Mouse (Mus musculus) CH12.LX (cell line): ENCODE measurements around the gene Ly6c2. TPM values are rescaled to one million over a fixed set of nuclear protein-coding genes. Genes with fewer than 3 reads are reported as not detected.
"Not testable (repeated sequence)": the region's sequence is repeated elsewhere in the genome, so short reads cannot be mapped to it uniquely, and the experiment has no call there.

Source experiments
- DNase-seq: peaks from one replicate; pipeline ENCODE4 v3.0.0-alpha.2; 2013; ENCODE audit errors: extremely low read depth
- H3K27ac ChIP-seq: 2 replicates; pipeline ENCODE4 v1.5.1; 2012; ENCODE audit warnings: low read depth, mild to moderate bottlenecking, control low read depth, moderate library complexity; ENCODE audit not compliant: insufficient read depth
- H3K27me3 ChIP-seq: replicated peaks from 2 replicates; pipeline ENCODE3; 2012; ENCODE audit warnings: inconsistent platforms
- H3K36me3 ChIP-seq, 2 experiments: replicated peaks in 1 of 2; 2 replicates each; pipeline versions ENCODE3 to v1.6.1; 2012; ENCODE audit warnings: inconsistent platforms in 1 of 2, low read length in 1 of 2, mild to moderate bottlenecking in 1 of 2, mixed read lengths in 1 of 2, moderate library complexity in 1 of 2; ENCODE audit not compliant: control insufficient read depth in 1 of 2, insufficient read depth in 1 of 2
- H3K4me1 ChIP-seq, 2 experiments: 2 replicates each; pipeline ENCODE4 v1.6.1; 2012; ENCODE audit warnings: inconsistent platforms in 1 of 2, moderate library complexity in 1 of 2; ENCODE audit not compliant: insufficient read depth in 2 of 2, control insufficient read depth in 1 of 2
- H3K4me2 ChIP-seq: 2 replicates; pipeline ENCODE4 v1.6.1; 2012; ENCODE audit warnings: low read depth, mild to moderate bottlenecking, control low read depth; ENCODE audit not compliant: poor library complexity, insufficient read depth, severe bottlenecking
- H3K4me3 ChIP-seq, 3 experiments: fragments of 150-350 bp in 1 of 3; sonication (generic) in 1 of 3; replicated peaks in 1 of 3; 2 replicates each; pipeline versions ENCODE3 to v1.5.1; 2011 to 2012; ENCODE audit warnings: low read depth in 2 of 3, low read length in 2 of 3, mild to moderate bottlenecking in 2 of 3, moderate library complexity in 2 of 3, control low read depth in 1 of 3, improper control_type of control experiment in 1 of 3, inconsistent platforms in 1 of 3, mixed read lengths in 1 of 3; ENCODE audit not compliant: poor library complexity in 1 of 3
- H3K79me2 ChIP-seq: replicated peaks from 2 replicates; pipeline ENCODE4 v1.6.1; 2012; ENCODE audit warnings: mild to moderate bottlenecking, moderate library complexity; ENCODE audit not compliant: control insufficient read depth, poor library complexity, insufficient read depth, severe bottlenecking; ENCODE audit errors: extremely low read depth
- H3K9ac ChIP-seq: 2 replicates; pipeline ENCODE4 v1.6.1; 2012; ENCODE audit warnings: low read depth, mild to moderate bottlenecking, control low read depth, moderate library complexity; ENCODE audit not compliant: insufficient read depth
- H3K9me3 ChIP-seq: replicated peaks from 2 replicates; pipeline ENCODE3; 2012; ENCODE audit warnings: low read length, inconsistent platforms, mixed read lengths
- CHD1 ChIP-seq: IDR thresholded peaks from 2 replicates; pipeline ENCODE4 v1.6.1; 2012; ENCODE audit warnings: low read depth, low read length, improper control_type of control experiment, inconsistent platforms
- CTCF ChIP-seq, 2 experiments: IDR thresholded peaks in 1 of 2; conservative IDR thresholded peaks in 1 of 2; 2 replicates each; pipeline ENCODE4 v1.5.1; 2011 to 2012; ENCODE audit warnings: low read depth in 2 of 2, low read length in 2 of 2, improper control_type of control experiment in 1 of 2, inconsistent platforms in 1 of 2, mild to moderate bottlenecking in 1 of 2, moderate library complexity in 1 of 2
- ELF1 ChIP-seq: IDR thresholded peaks from 2 replicates; pipeline ENCODE4 v1.6.1; 2014; ENCODE audit warnings: low read depth, mild to moderate bottlenecking, inconsistent platforms, low read length, improper control_type of control experiment
- ETS1 ChIP-seq: conservative IDR thresholded peaks from 2 replicates; pipeline ENCODE4 v1.6.1; 2012; ENCODE audit warnings: low read depth, mild to moderate bottlenecking, inconsistent platforms, low read length, improper control_type of control experiment, moderate library complexity
- MAFK ChIP-seq: IDR thresholded peaks from 2 replicates; pipeline ENCODE4 v1.6.1; 2011; ENCODE audit warnings: low read length, improper control_type of control experiment; ENCODE audit not compliant: insufficient replicate concordance
- NELFE ChIP-seq: IDR thresholded peaks from 2 replicates; pipeline ENCODE4 v1.6.1; 2011; ENCODE audit warnings: low read depth, low read length, improper control_type of control experiment
- NRF1 ChIP-seq: IDR thresholded peaks from 2 replicates; pipeline ENCODE4 v1.6.1; 2014; ENCODE audit warnings: low read depth, mild to moderate bottlenecking, inconsistent platforms, low read length, improper control_type of control experiment, moderate library complexity
- PAX5 ChIP-seq: IDR thresholded peaks from 2 replicates; pipeline ENCODE4 v1.6.1; 2012; ENCODE audit warnings: low read length, inconsistent platforms, mixed read lengths
- SMC3 ChIP-seq: IDR thresholded peaks from 2 replicates; pipeline ENCODE4 v1.6.1; 2011; ENCODE audit warnings: low read depth, low read length, improper control_type of control experiment
- TBP ChIP-seq: conservative IDR thresholded peaks from 2 replicates; pipeline ENCODE4 v1.6.1; 2011; ENCODE audit warnings: low read depth, low read length, improper control_type of control experiment
- TCF12 ChIP-seq: IDR thresholded peaks from 2 replicates; pipeline ENCODE4 v1.6.1; 2014; ENCODE audit warnings: low read depth, mild to moderate bottlenecking, inconsistent platforms, low read length, improper control_type of control experiment
- ZC3H11A ChIP-seq: IDR thresholded peaks from 2 replicates; pipeline ENCODE4 v1.6.1; 2012; ENCODE audit warnings: low read depth, mild to moderate bottlenecking, inconsistent platforms, low read length, improper control_type of control experiment
- ZKSCAN1 ChIP-seq: IDR thresholded peaks from 2 replicates; pipeline ENCODE4 v1.6.1; 2012; ENCODE audit warnings: low read depth, inconsistent platforms, low read length, improper control_type of control experiment, borderline replicate concordance
- ZMIZ1 ChIP-seq: IDR thresholded peaks from 2 replicates; pipeline ENCODE4 v1.6.1; 2012; ENCODE audit warnings: low read depth, mild to moderate bottlenecking, inconsistent platforms, low read length, improper control_type of control experiment
- dilution Hi-C: fragments of 300-500 bp; cut with MboI; formaldehyde crosslinking; loops from 2 replicates; pipeline ENCODE4 v1.14.3; 2020; ENCODE audit warnings: low sequenced_read_pairs; ENCODE audit not compliant: extremely low pct_unique_long_range_greater_than_20kb, extremely low pct_ligation_motif_present
- in situ Hi-C: fragments of 300-500 bp; cut with MboI; formaldehyde crosslinking; loops from 3 replicates; pipeline ENCODE4 v1.14.3; 2019; ENCODE audit warnings: low sequenced_read_pairs, low pct_ligation_motif_present, low pct_unique_long_range_greater_than_20kb, mixed read lengths
- polyA plus RNA-seq: library from polyadenylated mRNA; unstranded; fragments of >175 nt; gene quantifications from 2 replicates; pipeline ENCODE4 v1.2.1, GENCODE M21; 2012; ENCODE audit warnings: low read depth; ENCODE audit not compliant: insufficient read length
- total RNA-seq, 2 experiments: library from RNA; depleted of rRNA; stranded (reverse); fragments of 300-350 nt in 1 of 2; fragments of >200 nt in 1 of 2; gene quantifications; 2 replicates each; pipeline ENCODE4 v1.2.3; 2012 to 2014

Ly6c2 gene
- total and polyA plus RNA-seq, 3 experiments, result 0.42 to 0.87 (median 0.72) TPM

GRCm38 (mm10) chr15:75099261-75099660 is 12.5 kb downstream of the Ly6c2 start:
- no peaks in the 10 kb centered on the region for H3K4me1 ChIP-seq
- no peak overlapping the region for H3K4me2 ChIP-seq
- dilution Hi-C loops (no loop called here), in situ Hi-C loops (no loop called here)
- no peaks in the 10 kb centered on the region for H3K9me3 ChIP-seq
- H3K9ac ChIP-seq, result no peak overlapping the region
- DNase-seq, result no peak
- no peaks in the 10 kb centered on the region for H3K27me3 ChIP-seq
- H3K36me3 ChIP-seq, result no peaks in the 10 kb centered on the region
- no peak overlapping the region for H3K4me3 ChIP-seq
- H3K79me2 ChIP-seq, result no peaks in the 10 kb centered on the region
- no peak overlapping the region for H3K27ac ChIP-seq
- TF ChIP-seq ETS1 (no peak), PAX5 (no peak), NELFE (no peak), NRF1 (no peak), SMC3 (no peak), CHD1 (no peak), ZKSCAN1 (no peak), MAFK (no peak), TBP (no peak), ELF1 (no peak)

- H3K36me3 ChIP-seq, H3K9me3 ChIP-seq, H3K9ac ChIP-seq, H3K27ac ChIP-seq, H3K27me3 ChIP-seq, in situ Hi-C loops, H3K4me1 ChIP-seq, H3K4me2 ChIP-seq, H3K79me2 ChIP-seq, H3K4me3 ChIP-seq, dilution Hi-C loops: not testable (repeated sequence)
- 0 out of 4 replicates have a peak, but pooled peaks of 1 of the 2 experiments have one; percentile 33 for TF ChIP-seq CTCF (conservative IDR thresholded peaks at IDR 0.05 in 1 of 2, IDR thresholded peaks at IDR 0.05 in 1 of 2; ENCODE audit: low read depth in 2 of 2, low read length in 2 of 2)
- DNase-seq, result peak; percentile 10
Measured at GRCm38 (mm10) chr15:75088041-75088440, 23.7 kb downstream of the Ly6c2 start.

GRCm38 (mm10) chr15:75069965-75070364 is 41.8 kb downstream of the Ly6c2 start:
- in situ Hi-C loops, result no loop called here
- no peak for DNase-seq
- Histone ChIP-seq H3K36me3 (no peaks in the 10 kb centered on the region), H3K4me2 (no peak overlapping the region), H3K4me3 (no peak overlapping the region), H3K4me1 (peaks cover 0 to 8% of the 10 kb centered on the region in 2 experiments; a peak in 2 of 4 replicates)
- TF ChIP-seq ZC3H11A (no peak), ZMIZ1 (no peak), TCF12 (no peak)
- TF ChIP-seq, all 38 proteins: peak for 0
- Histone ChIP-seq H3K79me2 (no peaks in the 10 kb centered on the region), H3K27ac (no peak overlapping the region), H3K27me3 (no peaks in the 10 kb centered on the region), H3K9me3 (no peaks in the 10 kb centered on the region), H3K9ac (no peak overlapping the region)
- dilution Hi-C loops, result no loop called here
